Mouse (Mus musculus) urinary bladder, postnatal 14 days (tissue): Measurements from ENCODE around the gene Dpm1.

Experiments
- DNase-seq: peaks from one replicate; pipeline ENCODE4 v3.0.0; 2021; ENCODE audit warnings: low spot score

Gene Dpm1

GRCm38 (mm10) chr2:168166750-168167460 is 63.5 kb downstream of the Dpm1 start:
- peak; percentile 30 for DNase-seq

- DNase-seq = no peak
Measured at GRCm38 (mm10) chr2:168161978-168162377, 68.4 kb downstream of the Dpm1 start.

GRCm38 (mm10) chr2:168161514-168161971 is 68.8 kb downstream of the Dpm1 start:
- DNase-seq = no peak

- no peak for DNase-seq
Measured at GRCm38 (mm10) chr2:168160370-168160930, 69.9 kb downstream of the Dpm1 start.
